Mouse (Mus musculus): ENCODE data around the gene Ctxn2.

DNA sequence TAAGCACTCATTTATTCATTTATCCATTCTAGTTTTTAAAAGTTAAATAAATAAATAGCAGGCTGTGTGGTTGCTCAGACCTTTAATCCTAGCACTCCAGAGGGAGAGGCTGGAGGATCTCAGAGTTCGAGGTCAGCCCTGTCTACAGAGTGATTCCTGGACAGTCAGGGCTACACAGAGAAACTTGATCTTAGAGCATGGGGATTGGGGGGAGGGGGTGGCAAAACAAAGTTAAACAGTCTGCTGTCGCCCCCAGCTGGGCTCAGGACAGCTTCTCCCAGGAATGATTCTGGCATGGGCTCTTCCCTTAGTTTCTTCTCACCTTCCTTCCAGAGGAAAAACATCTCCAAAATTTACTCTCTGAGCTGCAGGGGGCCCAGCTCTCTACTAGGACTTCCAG lies 19.0 kb downstream of the Ctxn2 start:
- TF ChIP-seq CTCF (IDR thresholded peaks at IDR 0.05; ENCODE audit: low read depth), result peak; percentile 13; the same call in 1 of the 2 replicates
- TF ChIP-seq EP300 (optimal IDR thresholded peaks at IDR 0.05), result no peak

All from stomach, postnatal 0 days (tissue).